Comparison of ENCODE assay signal across 16 mouse cellular contexts in the genomic region with DNA sequence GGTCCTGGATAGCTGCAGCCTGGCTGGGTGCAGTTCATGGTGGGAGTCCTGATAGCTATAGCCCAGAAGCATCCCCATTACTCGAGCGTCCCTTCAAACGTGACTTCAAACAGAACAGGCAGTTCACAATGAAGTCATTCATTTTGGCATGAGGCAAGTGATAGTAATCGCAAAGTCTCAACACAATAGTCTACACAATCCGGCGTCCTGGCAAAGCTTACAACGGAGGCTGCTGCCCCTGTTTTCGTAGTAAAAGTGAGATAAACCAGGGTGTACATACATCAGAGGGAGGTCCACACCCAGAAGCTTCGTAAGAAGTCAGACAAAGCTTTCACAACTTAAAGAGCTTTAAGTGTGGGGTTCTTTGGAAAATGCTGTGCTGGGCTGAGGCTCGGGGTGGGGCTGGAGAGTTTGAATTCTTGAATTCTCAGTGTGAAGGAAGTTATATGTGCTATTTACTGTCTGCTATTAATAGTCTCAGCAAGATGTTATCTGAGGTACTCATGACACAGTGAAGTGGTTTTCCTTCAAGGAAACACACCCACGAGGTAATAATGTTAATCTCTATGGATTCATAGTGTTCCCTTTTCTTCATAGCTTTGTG.
DNase-seq lines count a peak whose midpoint lies in the region; ATAC-seq and TF ChIP-seq lines count a peak whose summit lies in the region.
"Had no signal": no experiment of that assay in that cellular context is flagged by ENCODE, and none has a peak within 500 bp of the region (broad histone marks: within the 10 kb centered on the region; RNA-seq: fewer than 3 reads in every experiment).

No protein-coding gene starts in this region.

- TF ChIP-seq CTCF in lung, postnatal 0 days (IDR thresholded peaks at IDR 0.05), result no peak

- peaks cover 13% of the 10 kb centered on the region; the same call in 1 of the 2 replicates for H3K4me1 ChIP-seq in lung, postnatal 0 days (ENCODE audit: insufficient read depth, low read depth, low read length)
- H3K4me1 ChIP-seq in limb, embryonic 10.5 days, result peaks cover 40% of the 10 kb centered on the region

- WGBS in lung, postnatal 0 days, result 18% methylated on average over 11 of the region's 11 CpGs
- 77% methylated on average over 11 of the region's 11 CpGs for WGBS in limb, embryonic 10.5 days

- no peak overlapping the region for H3K9ac ChIP-seq in lung, postnatal 0 days (replicated peaks; ENCODE audit: low read depth)
- H3K9ac ChIP-seq: hindbrain, embryonic 13.5 days; limb, embryonic 12.5 days; neural tube, embryonic 15.5 days had no signal

- peak; percentile 13 for DNase-seq in heart, adult 8-10 months (ENCODE audit: low spot score)
- no peak for DNase-seq in heart, postnatal 14 days
- DNase-seq in urinary bladder, postnatal 14 days (ENCODE audit: low spot score), result peak; percentile 12
- no peak for DNase-seq in urinary bladder, postnatal 36 days (ENCODE audit: low spot score in 2 of 2)
- peak; percentile 76 for DNase-seq in lung, postnatal 0 days (ENCODE audit: low spot score)
- DNase-seq in limb, embryonic 10.5 days (ENCODE audit: low spot score), result no peak
- no peak for DNase-seq in layer of hippocampus, postnatal 14 days (ENCODE audit: low spot score in 2 of 2)
- DNase-seq in cerebellum, postnatal 36 days, result no peak
- DNase-seq: cerebellum, adult 8-10 months; gastrocnemius, adult 2 months; kidney, postnatal 14 days; thymus, postnatal 14 days had no signal

- ATAC-seq in lung, postnatal 0 days, result peak; percentile 85

- no peaks in the 10 kb centered on the region for H3K36me3 ChIP-seq in lung, postnatal 0 days (ENCODE audit: insufficient read depth, low read length)
- H3K36me3 ChIP-seq in limb, embryonic 10.5 days, result peaks cover 19% of the 10 kb centered on the region
- H3K36me3 ChIP-seq: G1E; hindbrain, embryonic 13.5 days; neural tube, embryonic 15.5 days had no signal

- intact Hi-C loops in heart, postnatal 14 days (cut with DNase I), result no loop called here

- no peaks in the 10 kb centered on the region for H3K9me3 ChIP-seq in lung, postnatal 0 days (ENCODE audit: low read length)
- H3K9me3 ChIP-seq in limb, embryonic 10.5 days (replicated peaks), result no peaks in the 10 kb centered on the region
- H3K9me3 ChIP-seq: hindbrain, embryonic 13.5 days; limb, embryonic 12.5 days; neural tube, embryonic 15.5 days had no signal

- H3K4me3 ChIP-seq in lung, postnatal 0 days (ENCODE audit: low read depth, low read length), result no peak overlapping the region
- no peak overlapping the region for H3K4me3 ChIP-seq in limb, embryonic 10.5 days
- H3K4me3 ChIP-seq: gastrocnemius, adult 2 months; hindbrain, embryonic 13.5 days; limb, embryonic 12.5 days; neural tube, embryonic 15.5 days had no signal

- H3K27me3 ChIP-seq in lung, postnatal 0 days (replicated peaks; ENCODE audit: insufficient read depth, low read length), result no peaks in the 10 kb centered on the region
- no peaks in the 10 kb centered on the region for H3K27me3 ChIP-seq in limb, embryonic 10.5 days (ENCODE audit: low read depth, poor library complexity, severe bottlenecking)
- H3K27me3 ChIP-seq: limb, embryonic 12.5 days; neural tube, embryonic 15.5 days had no signal

- no peak overlapping the region for H3K27ac ChIP-seq in lung, postnatal 0 days (ENCODE audit: low read length)
- no peak overlapping the region for H3K27ac ChIP-seq in limb, embryonic 10.5 days
- H3K27ac ChIP-seq: gastrocnemius, adult 2 months; hindbrain, embryonic 13.5 days; limb, embryonic 12.5 days; neural tube, embryonic 15.5 days had no signal

- H3K4me2 ChIP-seq in lung, postnatal 0 days (replicated peaks; ENCODE audit: low read depth, low read length), result peak overlapping the region; percentile 35
- H3K4me2 ChIP-seq: hindbrain, embryonic 13.5 days; limb, embryonic 12.5 days; neural tube, embryonic 15.5 days had no signal

- TF ChIP-seq EP300 in lung, postnatal 0 days (IDR thresholded peaks at IDR 0.05), result peak; percentile 56

Comparison
In these comparisons a context has a peak if more than half of its experiments do, and no peak if none do; other contexts are left out.
1. DNase-seq: peak in heart, adult 8-10 months (single experiment), urinary bladder, postnatal 14 days (single experiment) and lung, postnatal 0 days (single experiment); none in heart, postnatal 14 days (0 of 2), urinary bladder, postnatal 36 days (0 of 2), limb, embryonic 10.5 days (single experiment), layer of hippocampus, postnatal 14 days (0 of 2) and cerebellum, postnatal 36 days (0 of 2).